Mouse (Mus musculus) CH12.LX (cell line): ENCODE measurements at regions not wholly inside any gene's neighbourhood (a gene's known extent, or its start where the extent isn't known, plus 50 kb on each side); places are given as distances from the start of the nearest gene placed in this dataset.
"Not testable (repeated sequence)": the region's sequence is repeated elsewhere in the genome, so short reads cannot be mapped to it uniquely, and the experiment has no call there.

ENCODE experiments used
- DNase-seq: peaks from one replicate; pipeline ENCODE4 v3.0.0-alpha.2; 2013; ENCODE audit errors: extremely low read depth
- H3K27ac ChIP-seq: 2 replicates; pipeline ENCODE4 v1.5.1; 2012; ENCODE audit warnings: low read depth, mild to moderate bottlenecking, control low read depth, moderate library complexity; ENCODE audit not compliant: insufficient read depth
- H3K27me3 ChIP-seq: replicated peaks from 2 replicates; pipeline ENCODE3; 2012; ENCODE audit warnings: inconsistent platforms
- H3K36me3 ChIP-seq, 2 experiments: replicated peaks in 1 of 2; 2 replicates each; pipeline versions ENCODE3 to v1.6.1; 2012; ENCODE audit warnings: inconsistent platforms in 1 of 2, low read length in 1 of 2, mild to moderate bottlenecking in 1 of 2, mixed read lengths in 1 of 2, moderate library complexity in 1 of 2; ENCODE audit not compliant: control insufficient read depth in 1 of 2, insufficient read depth in 1 of 2
- H3K4me1 ChIP-seq, 2 experiments: 2 replicates each; pipeline ENCODE4 v1.6.1; 2012; ENCODE audit warnings: inconsistent platforms in 1 of 2, moderate library complexity in 1 of 2; ENCODE audit not compliant: insufficient read depth in 2 of 2, control insufficient read depth in 1 of 2
- H3K4me2 ChIP-seq: 2 replicates; pipeline ENCODE4 v1.6.1; 2012; ENCODE audit warnings: low read depth, mild to moderate bottlenecking, control low read depth; ENCODE audit not compliant: poor library complexity, insufficient read depth, severe bottlenecking
- H3K4me3 ChIP-seq, 3 experiments: fragments of 150-350 bp in 1 of 3; sonication (generic) in 1 of 3; replicated peaks in 1 of 3; 2 replicates each; pipeline versions ENCODE3 to v1.5.1; 2011 to 2012; ENCODE audit warnings: low read depth in 2 of 3, low read length in 2 of 3, mild to moderate bottlenecking in 2 of 3, moderate library complexity in 2 of 3, control low read depth in 1 of 3, improper control_type of control experiment in 1 of 3, inconsistent platforms in 1 of 3, mixed read lengths in 1 of 3; ENCODE audit not compliant: poor library complexity in 1 of 3
- H3K79me2 ChIP-seq: replicated peaks from 2 replicates; pipeline ENCODE4 v1.6.1; 2012; ENCODE audit warnings: mild to moderate bottlenecking, moderate library complexity; ENCODE audit not compliant: control insufficient read depth, poor library complexity, insufficient read depth, severe bottlenecking; ENCODE audit errors: extremely low read depth
- H3K9ac ChIP-seq: 2 replicates; pipeline ENCODE4 v1.6.1; 2012; ENCODE audit warnings: low read depth, mild to moderate bottlenecking, control low read depth, moderate library complexity; ENCODE audit not compliant: insufficient read depth
- H3K9me3 ChIP-seq: replicated peaks from 2 replicates; pipeline ENCODE3; 2012; ENCODE audit warnings: low read length, inconsistent platforms, mixed read lengths
- E2F4 ChIP-seq: IDR thresholded peaks from 2 replicates; pipeline ENCODE4 v1.6.1; 2011; ENCODE audit warnings: low read depth, low read length, improper control_type of control experiment; ENCODE audit not compliant: insufficient replicate concordance
- ELF1 ChIP-seq: IDR thresholded peaks from 2 replicates; pipeline ENCODE4 v1.6.1; 2014; ENCODE audit warnings: low read depth, mild to moderate bottlenecking, inconsistent platforms, low read length, improper control_type of control experiment
- EP300 ChIP-seq: IDR thresholded peaks from 2 replicates; pipeline ENCODE4 v1.6.1; 2011; ENCODE audit warnings: low read length, improper control_type of control experiment
- GABPA ChIP-seq: IDR thresholded peaks from 2 replicates; pipeline ENCODE4 v1.6.1; 2012; ENCODE audit warnings: low read depth, low read length, improper control_type of control experiment, inconsistent platforms; ENCODE audit not compliant: insufficient replicate concordance
- IRF4 ChIP-seq: IDR thresholded peaks from 2 replicates; pipeline ENCODE4 v1.6.1; 2014; ENCODE audit warnings: low read depth, mild to moderate bottlenecking, inconsistent platforms, low read length, improper control_type of control experiment
- JUN ChIP-seq: IDR thresholded peaks from 2 replicates; pipeline ENCODE4 v1.6.1; 2011; ENCODE audit warnings: low read depth, mild to moderate bottlenecking, low read length, improper control_type of control experiment, moderate library complexity; ENCODE audit not compliant: insufficient read depth
- JUND ChIP-seq: conservative IDR thresholded peaks from 2 replicates; pipeline ENCODE4 v1.6.1; 2011; ENCODE audit warnings: low read depth, low read length, improper control_type of control experiment
- MAZ ChIP-seq: IDR thresholded peaks from 2 replicates; pipeline ENCODE4 v1.6.1; 2012; ENCODE audit warnings: low read depth, mild to moderate bottlenecking, inconsistent platforms, low read length, improper control_type of control experiment, moderate library complexity
- MEF2A ChIP-seq: IDR thresholded peaks from 2 replicates; pipeline ENCODE4 v1.6.1; 2014; ENCODE audit warnings: low read depth, mild to moderate bottlenecking, inconsistent platforms, low read length, improper control_type of control experiment, borderline replicate concordance
- MXI1 ChIP-seq: IDR thresholded peaks from 2 replicates; pipeline ENCODE4 v1.6.1; 2011; ENCODE audit warnings: mild to moderate bottlenecking, low read depth, low read length, improper control_type of control experiment
- NELFE ChIP-seq: IDR thresholded peaks from 2 replicates; pipeline ENCODE4 v1.6.1; 2011; ENCODE audit warnings: low read depth, low read length, improper control_type of control experiment
- PAX5 ChIP-seq: IDR thresholded peaks from 2 replicates; pipeline ENCODE4 v1.6.1; 2012; ENCODE audit warnings: low read length, inconsistent platforms, mixed read lengths
- POLR2A ChIP-seq: IDR thresholded peaks from 2 replicates; pipeline ENCODE4 v1.6.1; 2011; ENCODE audit warnings: low read depth, mild to moderate bottlenecking, improper control_type of control experiment, low read length
- SIN3A ChIP-seq: IDR thresholded peaks from 2 replicates; pipeline ENCODE4 v1.6.1; 2012; ENCODE audit warnings: low read length, improper control_type of control experiment, inconsistent platforms
- SMC3 ChIP-seq: IDR thresholded peaks from 2 replicates; pipeline ENCODE4 v1.6.1; 2011; ENCODE audit warnings: low read depth, low read length, improper control_type of control experiment
- TCF12 ChIP-seq: IDR thresholded peaks from 2 replicates; pipeline ENCODE4 v1.6.1; 2014; ENCODE audit warnings: low read depth, mild to moderate bottlenecking, inconsistent platforms, low read length, improper control_type of control experiment
- USF2 ChIP-seq: conservative IDR thresholded peaks from 2 replicates; pipeline ENCODE4 v1.6.1; 2011; ENCODE audit warnings: low read depth, low read length, improper control_type of control experiment
- ZKSCAN1 ChIP-seq: IDR thresholded peaks from 2 replicates; pipeline ENCODE4 v1.6.1; 2012; ENCODE audit warnings: low read depth, inconsistent platforms, low read length, improper control_type of control experiment, borderline replicate concordance
- ZMIZ1 ChIP-seq: IDR thresholded peaks from 2 replicates; pipeline ENCODE4 v1.6.1; 2012; ENCODE audit warnings: low read depth, mild to moderate bottlenecking, inconsistent platforms, low read length, improper control_type of control experiment
- dilution Hi-C: fragments of 300-500 bp; cut with MboI; formaldehyde crosslinking; loops from 2 replicates; pipeline ENCODE4 v1.14.3; 2020; ENCODE audit warnings: low sequenced_read_pairs; ENCODE audit not compliant: extremely low pct_unique_long_range_greater_than_20kb, extremely low pct_ligation_motif_present
- in situ Hi-C: fragments of 300-500 bp; cut with MboI; formaldehyde crosslinking; loops from 3 replicates; pipeline ENCODE4 v1.14.3; 2019; ENCODE audit warnings: low sequenced_read_pairs, low pct_ligation_motif_present, low pct_unique_long_range_greater_than_20kb, mixed read lengths

DNA sequence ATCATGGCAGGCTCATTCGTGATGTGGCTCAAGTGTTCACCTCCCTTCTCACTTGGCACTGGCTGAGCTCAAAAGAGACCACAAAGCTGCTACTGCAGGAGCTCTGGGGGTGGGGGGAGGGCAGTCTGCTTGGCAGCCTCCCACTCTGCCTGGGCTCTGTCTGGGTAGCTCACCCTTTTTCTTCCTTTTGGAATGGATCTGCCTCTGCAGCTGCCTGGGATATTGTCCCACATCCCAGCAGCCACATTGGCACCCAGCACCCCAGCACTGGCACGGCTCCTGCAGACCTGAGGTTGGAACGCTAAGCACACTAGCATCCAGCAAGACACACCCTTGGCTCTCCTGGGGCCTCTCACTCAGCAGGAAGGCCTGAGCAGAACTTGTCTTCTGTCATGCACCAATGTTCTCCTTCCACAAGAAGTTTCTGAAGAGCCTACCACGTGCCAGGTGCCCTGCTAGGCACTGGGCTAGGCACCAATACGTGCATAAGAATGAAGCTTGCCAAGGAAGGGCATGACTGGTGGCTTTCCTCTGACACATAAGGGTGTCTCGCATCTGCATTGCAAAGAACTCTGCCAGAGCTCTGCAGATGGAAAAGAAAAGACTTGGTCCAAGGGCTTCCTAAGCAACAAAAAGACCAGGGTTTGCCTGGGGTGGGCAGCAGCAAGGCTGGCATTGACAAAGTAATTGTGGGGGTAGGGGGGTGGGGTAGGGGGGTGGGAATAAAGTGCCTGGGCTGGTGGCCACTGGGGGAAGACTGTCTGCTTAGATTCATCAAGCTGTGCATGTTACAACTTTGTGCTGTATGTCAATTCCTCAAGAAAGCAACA is 112.1 kb upstream of the Sipa1l1 start:
- H3K36me3 ChIP-seq, H3K27me3 ChIP-seq, H3K4me2 ChIP-seq, H3K27ac ChIP-seq, H3K4me1 ChIP-seq, in situ Hi-C loops, DNase-seq, H3K4me3 ChIP-seq, dilution Hi-C loops, H3K79me2 ChIP-seq, H3K9ac ChIP-seq, H3K9me3 ChIP-seq: not testable (repeated sequence)

DNA sequence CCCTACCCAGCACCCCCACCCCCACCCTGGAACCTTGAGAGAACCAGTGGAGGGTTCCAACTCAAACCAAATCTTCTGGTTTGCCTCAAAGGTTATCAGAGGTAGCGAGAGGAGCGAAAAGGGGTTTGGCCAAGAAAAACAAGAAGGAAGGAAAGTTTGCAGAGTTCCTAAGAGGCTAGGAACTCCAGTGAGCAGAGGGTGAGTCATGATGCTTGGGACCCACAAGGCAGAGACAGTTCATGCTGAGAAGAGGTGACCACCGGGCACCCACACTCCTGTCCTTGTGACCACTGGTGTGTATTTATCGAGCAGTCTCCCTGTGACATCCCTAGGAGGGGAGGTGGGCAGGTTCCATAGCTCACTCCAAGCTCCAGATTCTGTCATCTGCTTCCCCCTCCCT is 104.1 kb upstream of the Sipa1l1 start:
- peaks cover 3 to 12% of the 10 kb centered on the region in 2 experiments for H3K4me1 ChIP-seq
- H3K4me2 ChIP-seq = no peak overlapping the region
- H3K27ac ChIP-seq = no peak overlapping the region
- H3K9me3 ChIP-seq = peaks cover 4% of the 10 kb centered on the region
- H3K79me2 ChIP-seq = no peaks in the 10 kb centered on the region
- H3K4me3 ChIP-seq = no peak overlapping the region
- in situ Hi-C loops = no loop called here
- no peaks in the 10 kb centered on the region for H3K36me3 ChIP-seq
- no peak for TF ChIP-seq TCF12
- TF ChIP-seq IRF4 = no peak
- TF ChIP-seq MXI1 = no peak
- TF ChIP-seq MAZ = no peak
- TF ChIP-seq ZMIZ1 = no peak
- TF ChIP-seq SIN3A = no peak
- TF ChIP-seq POLR2A = no peak
- no peak for TF ChIP-seq JUN
- TF ChIP-seq USF2 = no peak
- no peak for TF ChIP-seq PAX5
- TF ChIP-seq SMC3 = no peak
- no peak for TF ChIP-seq EP300
- no peak for TF ChIP-seq JUND
- TF ChIP-seq ZKSCAN1 = no peak
- no peak for TF ChIP-seq ELF1
- no peak for TF ChIP-seq GABPA
- TF ChIP-seq E2F4 = no peak
- TF ChIP-seq MEF2A = no peak
- TF ChIP-seq NELFE = no peak
- H3K27me3 ChIP-seq = no peaks in the 10 kb centered on the region
- H3K9ac ChIP-seq = no peak overlapping the region
- no peak for DNase-seq
- dilution Hi-C loops = no loop called here
